Mouse (Mus musculus): ENCODE data around the gene Pcif1. TPM values are rescaled to one million over a fixed set of nuclear protein-coding genes. Genes with fewer than 3 reads are reported as not detected.

Gene Pcif1
- polyA plus RNA-seq, 1 experiment from 2014 or later: 71.3 TPM

DNA sequence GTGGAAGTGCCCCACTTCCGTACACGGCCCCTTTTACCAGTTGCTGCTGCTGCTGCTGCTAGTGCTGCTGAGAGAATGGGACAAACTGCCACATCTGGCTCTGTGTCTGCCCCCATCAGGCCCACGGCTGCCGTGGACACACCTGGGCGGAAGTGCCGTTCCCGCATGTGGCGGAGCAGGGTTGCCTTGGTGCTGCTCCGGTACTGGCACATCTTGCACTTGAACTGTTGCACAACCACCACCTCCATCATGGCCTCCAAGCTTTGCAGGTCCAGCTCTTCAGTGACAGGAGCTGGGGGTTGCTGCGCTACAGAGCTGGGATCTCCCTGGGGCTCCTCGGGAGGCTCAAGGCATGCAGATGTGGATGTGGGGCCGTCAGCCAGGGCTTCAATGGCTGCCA, 28.4 kb downstream of the Pcif1 start:
- peaks cover 48% of the 10 kb centered on the region for H3K36me3 ChIP-seq (ENCODE audit: insufficient read depth, low read length)

DNA sequence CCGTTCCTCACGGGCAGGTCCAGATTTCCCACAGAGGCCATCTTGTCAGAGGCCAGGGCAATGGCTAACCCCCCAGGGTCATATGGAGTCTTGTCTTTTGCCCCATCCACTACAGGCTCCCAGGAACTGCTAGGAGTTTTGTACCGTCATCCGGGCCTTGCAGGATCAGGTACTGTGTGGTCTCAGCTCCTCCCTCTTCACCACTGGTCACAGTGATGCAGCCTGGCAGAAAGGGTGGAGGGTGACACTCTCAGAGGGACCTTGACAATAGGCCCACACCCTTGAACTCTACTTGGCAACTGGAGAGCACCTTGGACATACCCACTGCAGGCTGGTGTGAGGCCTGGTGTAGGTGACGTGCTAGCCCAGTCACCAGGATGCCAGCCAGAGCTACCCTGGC, 28.9 kb downstream of the Pcif1 start:
- DNase-seq (ENCODE audit: low spot score) (no peak), ATAC-seq (no peak)
- peaks cover 4% of the 10 kb centered on the region; the same call in 1 of the 2 replicates for H3K4me1 ChIP-seq (ENCODE audit: insufficient read depth, low read depth, low read length)
- TF ChIP-seq EP300 (IDR thresholded peaks at IDR 0.05): no peak
- TF ChIP-seq CTCF (IDR thresholded peaks at IDR 0.05): no peak
- no peak overlapping the region for H3K4me2 ChIP-seq (replicated peaks; ENCODE audit: low read depth, low read length)
- H3K36me3 ChIP-seq (ENCODE audit: insufficient read depth, low read length): peaks cover 48% of the 10 kb centered on the region
- H3K4me3 ChIP-seq (ENCODE audit: low read depth, low read length): no peak overlapping the region
- H3K27ac ChIP-seq (ENCODE audit: low read length): no peak overlapping the region
- peaks cover 4% of the 10 kb centered on the region; the same call in 1 of the 2 replicates for H3K9me3 ChIP-seq (ENCODE audit: low read length)
- WGBS: 94% methylated on average over 5 of the region's 5 CpGs
- H3K9ac ChIP-seq (replicated peaks; ENCODE audit: low read depth): no peak overlapping the region
- H3K27me3 ChIP-seq (replicated peaks; ENCODE audit: insufficient read depth, low read length): no peaks in the 10 kb centered on the region

More for the DNA sequence above, 28.4 kb downstream of the Pcif1 start:
- Histone ChIP-seq H3K4me2 (replicated peaks; ENCODE audit: low read depth, low read length) (no peak overlapping the region), H3K4me3 (ENCODE audit: low read depth, low read length) (no peak overlapping the region), H3K27me3 (replicated peaks; ENCODE audit: insufficient read depth, low read length) (no peaks in the 10 kb centered on the region), H3K4me1 (ENCODE audit: insufficient read depth, low read depth, low read length) (peaks cover 4% of the 10 kb centered on the region; the same call in 1 of the 2 replicates), H3K9me3 (ENCODE audit: low read length) (peaks cover 4% of the 10 kb centered on the region; the same call in 1 of the 2 replicates), H3K9ac (replicated peaks; ENCODE audit: low read depth) (no peak overlapping the region), H3K27ac (ENCODE audit: low read length) (no peak overlapping the region)
- TF ChIP-seq CTCF (IDR thresholded peaks at IDR 0.05) (no peak), EP300 (IDR thresholded peaks at IDR 0.05) (no peak)
- no peak for ATAC-seq
- no peak for DNase-seq (ENCODE audit: low spot score)
- WGBS: 97% methylated on average over 12 of the region's 12 CpGs

GRCm38 (mm10) chr2:164909100-164909499, 30.0 kb downstream of the Pcif1 start:
- H3K4me3 ChIP-seq (ENCODE audit: low read depth, low read length): no peak overlapping the region
- H3K27me3 ChIP-seq (replicated peaks; ENCODE audit: insufficient read depth, low read length): no peaks in the 10 kb centered on the region
- H3K36me3 ChIP-seq (ENCODE audit: insufficient read depth, low read length): peaks cover 45% of the 10 kb centered on the region
- H3K4me2 ChIP-seq (replicated peaks; ENCODE audit: low read depth, low read length): no peak overlapping the region
- DNase-seq (ENCODE audit: low spot score) (no peak), ATAC-seq (no peak)
- peaks cover 9% of the 10 kb centered on the region; the same call in 1 of the 2 replicates for H3K4me1 ChIP-seq (ENCODE audit: insufficient read depth, low read depth, low read length)
- WGBS: 86% methylated on average over 3 of the region's 3 CpGs
- TF ChIP-seq EP300 (IDR thresholded peaks at IDR 0.05): no peak
- no peak for TF ChIP-seq CTCF (IDR thresholded peaks at IDR 0.05)
- no peak overlapping the region for H3K9ac ChIP-seq (replicated peaks; ENCODE audit: low read depth)
- H3K9me3 ChIP-seq (ENCODE audit: low read length): peaks cover 4% of the 10 kb centered on the region; the same call in 1 of the 2 replicates
- H3K27ac ChIP-seq (ENCODE audit: low read length): no peak overlapping the region

- H3K4me2 ChIP-seq (replicated peaks; ENCODE audit: low read depth, low read length): peak overlapping the region; percentile 76
- 0 out of 2 replicates have a peak overlapping the region, but pooled peaks have one; percentile 97 for H3K27ac ChIP-seq (ENCODE audit: low read length)
- H3K4me3 ChIP-seq (ENCODE audit: low read depth, low read length): peak overlapping the region; percentile 81
- H3K9me3 ChIP-seq (ENCODE audit: low read length): peaks cover 4% of the 10 kb centered on the region; the same call in 1 of the 2 replicates
- H3K9ac ChIP-seq (replicated peaks; ENCODE audit: low read depth): no peak overlapping the region
- H3K4me1 ChIP-seq (ENCODE audit: insufficient read depth, low read depth, low read length): peaks cover 9% of the 10 kb centered on the region; the same call in 1 of the 2 replicates
- 76% methylated on average over 1 of the region's 1 CpGs for WGBS
- H3K36me3 ChIP-seq (ENCODE audit: insufficient read depth, low read length): peaks cover 41% of the 10 kb centered on the region
- ATAC-seq (peak; percentile 13; the same call in 1 of the 2 replicates), DNase-seq (ENCODE audit: low spot score) (peak; percentile 87)
- no peak for TF ChIP-seq EP300 (IDR thresholded peaks at IDR 0.05)
- TF ChIP-seq CTCF (IDR thresholded peaks at IDR 0.05): peak; percentile 78
- H3K27me3 ChIP-seq (replicated peaks; ENCODE audit: insufficient read depth, low read length): no peaks in the 10 kb centered on the region
Measured at GRCm38 (mm10) chr2:164909542-164909941, 30.4 kb downstream of the Pcif1 start.

GRCm38 (mm10) chr2:164910360-164911061, 31.4 kb downstream of the Pcif1 start:
- H3K27me3 ChIP-seq (replicated peaks; ENCODE audit: insufficient read depth, low read length): no peaks in the 10 kb centered on the region
- WGBS: 4% methylated on average over 37 of the region's 37 CpGs
- H3K27ac ChIP-seq (ENCODE audit: low read length): peak overlapping the region; percentile 97
- peak; percentile 50 for DNase-seq (ENCODE audit: low spot score)
- peak overlapping the region; percentile 83 for H3K9ac ChIP-seq (replicated peaks; ENCODE audit: low read depth)
- H3K36me3 ChIP-seq (ENCODE audit: insufficient read depth, low read length): peaks cover 37% of the 10 kb centered on the region
- H3K9me3 ChIP-seq (ENCODE audit: low read length): peaks cover 4% of the 10 kb centered on the region; the same call in 1 of the 2 replicates
- peak overlapping the region; percentile 81 for H3K4me3 ChIP-seq (ENCODE audit: low read depth, low read length)
- H3K4me2 ChIP-seq (replicated peaks; ENCODE audit: low read depth, low read length): peak overlapping the region; percentile 76
- TF ChIP-seq EP300 (IDR thresholded peaks at IDR 0.05) (no peak), CTCF (IDR thresholded peaks at IDR 0.05) (no peak)
- ATAC-seq: peak; percentile 1; the same call in 1 of the 2 replicates
- peaks cover 9% of the 10 kb centered on the region; the same call in 1 of the 2 replicates for H3K4me1 ChIP-seq (ENCODE audit: insufficient read depth, low read depth, low read length)

All from lung, postnatal 0 days (tissue).